Mouse (Mus musculus): Measurements from ENCODE around the gene Wdr26. TPM values are rescaled to one million over a fixed set of nuclear protein-coding genes. Genes with fewer than 3 reads are reported as not detected.
A peak's percentile ranks its signal among the peaks of the same experiment; 100 is the strongest.

The Wdr26 gene
- polyA plus RNA-seq, 1 experiment from 2014 or later, result 37.5 TPM

DNA sequence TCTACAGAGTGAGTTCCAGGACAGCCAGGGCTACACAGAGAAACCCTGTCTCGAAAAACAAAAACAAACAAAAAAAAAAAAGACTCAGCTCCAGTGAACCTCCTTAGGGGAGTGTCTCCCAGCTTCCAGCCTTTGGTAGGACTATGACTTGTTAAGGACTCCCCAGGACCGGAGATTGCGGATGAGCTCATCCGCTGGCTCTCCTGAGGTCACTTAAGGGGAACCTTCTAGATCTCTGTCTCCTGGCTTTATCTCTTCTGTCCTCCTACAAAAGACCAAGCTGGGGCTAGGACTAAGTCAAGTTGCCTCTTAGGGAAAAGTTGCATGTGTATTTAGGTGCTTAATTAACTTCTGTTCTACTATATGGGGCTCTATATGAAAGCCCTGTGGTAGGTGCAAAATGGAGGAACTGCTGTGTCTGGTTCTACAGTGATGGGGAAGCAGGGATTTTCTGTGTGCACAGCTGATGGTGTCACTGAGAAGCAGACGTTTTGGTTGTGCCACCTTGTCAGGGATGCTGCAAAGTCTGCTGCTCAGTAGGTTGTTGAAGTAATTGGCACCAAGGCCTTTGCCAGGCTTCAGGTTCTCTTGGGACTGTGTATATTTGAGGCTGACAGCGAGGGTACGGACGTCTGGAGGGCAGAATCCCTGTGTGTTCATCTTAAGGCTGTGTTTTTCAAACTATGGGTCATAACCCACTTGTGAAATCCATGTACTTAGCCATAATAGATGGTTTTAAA lies 2.7 kb upstream of the Wdr26 start:
- H3K4me3 ChIP-seq (ENCODE audit: low read depth, low read length), result no peak overlapping the region
- 77% methylated on average over 8 of the region's 8 CpGs for WGBS (ENCODE audit: insufficient replicate concordance)
- H3K9ac ChIP-seq (ENCODE audit: low read depth, low read length), result no peak overlapping the region
- ATAC-seq (replicated peaks; ENCODE audit: insufficient number of reproducible peaks, low FRiP score, low TSS enrichment), result no peak
- H3K27ac ChIP-seq (ENCODE audit: low read depth, low read length), result no peak overlapping the region
- H3K36me3 ChIP-seq (ENCODE audit: control insufficient read depth, insufficient read depth, low read length), result no peaks in the 10 kb centered on the region
- H3K27me3 ChIP-seq (ENCODE audit: control insufficient read depth, insufficient read depth, low read length), result no peaks in the 10 kb centered on the region
- H3K9me3 ChIP-seq (replicated peaks; ENCODE audit: control insufficient read depth, low read length), result no peaks in the 10 kb centered on the region
- peaks cover 7% of the 10 kb centered on the region for H3K4me1 ChIP-seq (ENCODE audit: control insufficient read depth, insufficient read depth, low read length)
- no peak overlapping the region for H3K4me2 ChIP-seq

- H3K27me3 ChIP-seq (ENCODE audit: control insufficient read depth, insufficient read depth, low read length), result no peaks in the 10 kb centered on the region
- no peaks in the 10 kb centered on the region for H3K9me3 ChIP-seq (replicated peaks; ENCODE audit: control insufficient read depth, low read length)
- peak overlapping the region; percentile 96 for H3K9ac ChIP-seq (ENCODE audit: low read depth, low read length)
- peak overlapping the region; percentile 96 for H3K27ac ChIP-seq (ENCODE audit: low read depth, low read length)
- WGBS (ENCODE audit: insufficient replicate concordance), result 0% methylated on average over 15 of the region's 72 CpGs
- 0 out of 2 replicates have a peak, but pooled peaks cover 2% of the 10 kb centered on the region for H3K36me3 ChIP-seq (ENCODE audit: control insufficient read depth, insufficient read depth, low read length)
- ATAC-seq (replicated peaks; ENCODE audit: insufficient number of reproducible peaks, low FRiP score, low TSS enrichment), result 0 out of 2 replicates have a peak, but pooled peaks have one; percentile 15
- peak overlapping the region; percentile 84 for H3K4me2 ChIP-seq
- H3K4me3 ChIP-seq (ENCODE audit: low read depth, low read length), result peak overlapping the region; percentile 91
- peaks cover 7% of the 10 kb centered on the region for H3K4me1 ChIP-seq (ENCODE audit: control insufficient read depth, insufficient read depth, low read length)
Observed at GRCm38 (mm10) chr1:181211403-181211919, 340 bp downstream of the Wdr26 start.

DNA sequence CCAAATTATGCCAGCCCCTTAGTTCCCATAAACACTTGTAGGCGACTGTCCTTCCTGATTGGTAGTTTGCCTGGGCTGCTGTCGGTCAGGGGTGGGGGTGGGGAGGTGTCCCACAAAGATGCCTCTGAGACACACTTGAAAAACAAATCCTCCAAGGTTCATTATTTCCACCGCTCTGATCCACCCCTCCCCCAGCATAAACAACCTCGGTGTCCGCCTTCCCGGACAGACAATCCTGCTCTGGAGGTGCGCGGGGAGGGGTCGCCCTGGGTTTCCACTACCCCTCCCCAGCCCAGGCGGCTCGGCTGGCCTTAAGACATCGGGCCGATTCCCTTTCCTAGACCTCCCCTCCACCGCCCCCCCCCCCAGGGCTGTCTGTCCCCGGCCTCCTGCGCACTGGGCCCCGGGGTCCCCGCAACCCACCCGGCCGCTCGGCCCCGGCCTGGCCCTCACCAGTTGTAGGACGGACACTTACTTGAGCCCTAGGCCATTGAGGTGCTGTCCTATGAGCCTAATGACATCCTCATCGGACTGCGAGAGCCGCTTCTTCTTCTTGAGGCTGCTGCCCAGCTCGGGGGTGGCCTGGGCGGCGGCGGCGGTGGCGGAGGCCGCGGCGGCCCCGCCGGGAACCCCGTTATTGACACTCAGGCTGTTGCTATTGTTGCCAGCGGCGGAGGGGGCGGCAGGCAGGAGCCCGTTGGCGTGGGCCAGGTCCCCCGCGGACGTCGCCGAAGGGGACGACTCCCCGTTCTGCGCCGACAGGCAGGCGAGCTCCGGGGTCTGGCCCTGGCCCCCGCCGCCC lies 999 bp downstream of the Wdr26 start:
- peak overlapping the region; percentile 96 for H3K27ac ChIP-seq (ENCODE audit: low read depth, low read length)
- H3K36me3 ChIP-seq (ENCODE audit: control insufficient read depth, insufficient read depth, low read length), result 0 out of 2 replicates have a peak, but pooled peaks cover 4% of the 10 kb centered on the region
- H3K4me1 ChIP-seq (ENCODE audit: control insufficient read depth, insufficient read depth, low read length), result peaks cover 4% of the 10 kb centered on the region
- H3K4me2 ChIP-seq, result peak overlapping the region; percentile 84
- peak; percentile 5; the same call in 1 of the 2 replicates for ATAC-seq (replicated peaks; ENCODE audit: insufficient number of reproducible peaks, low FRiP score, low TSS enrichment)
- peak overlapping the region; percentile 96 for H3K9ac ChIP-seq (ENCODE audit: low read depth, low read length)
- H3K27me3 ChIP-seq (ENCODE audit: control insufficient read depth, insufficient read depth, low read length), result no peaks in the 10 kb centered on the region
- WGBS (ENCODE audit: insufficient replicate concordance), result under 1% methylated on average over 49 of the region's 56 CpGs
- no peaks in the 10 kb centered on the region for H3K9me3 ChIP-seq (replicated peaks; ENCODE audit: control insufficient read depth, low read length)
- H3K4me3 ChIP-seq (ENCODE audit: low read depth, low read length), result peak overlapping the region; percentile 91

DNA sequence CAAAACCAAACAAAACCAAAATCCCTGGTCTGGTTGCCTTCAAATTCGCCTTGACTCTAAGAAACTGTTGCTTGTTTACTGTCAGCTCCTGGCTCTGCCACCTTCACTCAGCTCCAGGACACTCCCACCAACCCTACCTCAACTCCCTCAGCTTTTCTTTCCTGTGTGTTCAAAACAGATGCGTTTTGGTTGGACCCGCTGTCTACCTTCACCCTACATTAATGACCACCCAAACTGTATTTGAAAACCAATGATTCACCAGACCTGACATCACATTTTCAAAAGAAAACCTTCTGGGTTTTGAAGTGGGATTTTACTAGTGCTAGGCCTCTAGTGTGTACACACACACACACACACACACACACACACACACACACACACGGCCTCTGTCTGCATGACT lies 1.7 kb downstream of the Wdr26 start:
- 13% methylated on average over 4 of the region's 4 CpGs for WGBS (ENCODE audit: insufficient replicate concordance)
- ATAC-seq (replicated peaks; ENCODE audit: insufficient number of reproducible peaks, low FRiP score, low TSS enrichment), result no peak

GRCm38 (mm10) chr1:181199446-181199845 lies 12.4 kb downstream of the Wdr26 start:
- Histone ChIP-seq H3K9ac (ENCODE audit: low read depth, low read length) (no peak overlapping the region), H3K4me2 (no peak overlapping the region), H3K27me3 (ENCODE audit: control insufficient read depth, insufficient read depth, low read length) (no peaks in the 10 kb centered on the region), H3K4me3 (ENCODE audit: low read depth, low read length) (no peak overlapping the region), H3K27ac (ENCODE audit: low read depth, low read length) (no peak overlapping the region), H3K4me1 (ENCODE audit: control insufficient read depth, insufficient read depth, low read length) (no peaks in the 10 kb centered on the region), H3K36me3 (ENCODE audit: control insufficient read depth, insufficient read depth, low read length) (peaks cover 50% of the 10 kb centered on the region), H3K9me3 (replicated peaks; ENCODE audit: control insufficient read depth, low read length) (no peaks in the 10 kb centered on the region)
- ATAC-seq (replicated peaks; ENCODE audit: insufficient number of reproducible peaks, low FRiP score, low TSS enrichment), result no peak
- WGBS (ENCODE audit: insufficient replicate concordance), result 92% methylated on average over 4 of the region's 4 CpGs

More for the DNA sequence above, 1.7 kb downstream of the Wdr26 start:
- Histone ChIP-seq H3K36me3 (ENCODE audit: control insufficient read depth, insufficient read depth, low read length) (0 out of 2 replicates have a peak, but pooled peaks cover 6% of the 10 kb centered on the region), H3K27me3 (ENCODE audit: control insufficient read depth, insufficient read depth, low read length) (no peaks in the 10 kb centered on the region), H3K9me3 (replicated peaks; ENCODE audit: control insufficient read depth, low read length) (no peaks in the 10 kb centered on the region), H3K27ac (ENCODE audit: low read depth, low read length) (peak overlapping the region; percentile 96), H3K4me3 (ENCODE audit: low read depth, low read length) (peak overlapping the region; percentile 91), H3K4me2 (peak overlapping the region; percentile 84), H3K4me1 (ENCODE audit: control insufficient read depth, insufficient read depth, low read length) (peaks cover 4% of the 10 kb centered on the region), H3K9ac (ENCODE audit: low read depth, low read length) (peak overlapping the region; percentile 96)

- H3K4me3 ChIP-seq (ENCODE audit: low read depth, low read length), result no peak overlapping the region
- H3K36me3 ChIP-seq (ENCODE audit: control insufficient read depth, insufficient read depth, low read length), result peaks cover 49% of the 10 kb centered on the region
- no peak overlapping the region for H3K27ac ChIP-seq (ENCODE audit: low read depth, low read length)
- H3K4me2 ChIP-seq, result no peak overlapping the region
- ATAC-seq (replicated peaks; ENCODE audit: insufficient number of reproducible peaks, low FRiP score, low TSS enrichment), result no peak
- WGBS (ENCODE audit: insufficient replicate concordance), result 87% methylated on average over 4 of the region's 4 CpGs
- H3K4me1 ChIP-seq (ENCODE audit: control insufficient read depth, insufficient read depth, low read length), result no peaks in the 10 kb centered on the region
- no peaks in the 10 kb centered on the region for H3K27me3 ChIP-seq (ENCODE audit: control insufficient read depth, insufficient read depth, low read length)
- no peak overlapping the region for H3K9ac ChIP-seq (ENCODE audit: low read depth, low read length)
- H3K9me3 ChIP-seq (replicated peaks; ENCODE audit: control insufficient read depth, low read length), result no peaks in the 10 kb centered on the region
Observed at GRCm38 (mm10) chr1:181188925-181189324, 22.9 kb downstream of the Wdr26 start.

DNA sequence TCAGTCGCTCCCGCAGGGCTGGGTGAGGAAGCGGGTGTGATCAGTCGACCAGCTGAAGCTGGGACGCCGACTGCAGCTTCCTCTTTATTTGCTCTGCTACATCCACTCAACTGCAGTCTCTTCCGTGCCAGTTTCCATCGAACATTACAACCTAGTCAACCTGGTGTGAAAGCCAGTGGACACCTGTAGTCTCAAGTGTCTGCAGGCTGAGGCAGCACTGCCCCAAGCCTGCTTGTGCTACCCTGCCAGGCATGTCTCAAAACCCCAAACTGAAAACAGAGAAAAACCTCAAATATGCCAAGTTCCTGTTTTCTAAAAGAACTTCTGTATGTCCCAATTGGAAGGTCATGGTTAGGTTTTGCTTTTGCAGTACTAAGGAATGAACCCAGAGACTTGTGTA lies 41.6 kb downstream of the Wdr26 start:
- no peaks in the 10 kb centered on the region for H3K9me3 ChIP-seq (replicated peaks; ENCODE audit: control insufficient read depth, low read length)
- ATAC-seq (replicated peaks; ENCODE audit: insufficient number of reproducible peaks, low FRiP score, low TSS enrichment), result no peak
- 82% methylated on average over 8 of the region's 8 CpGs for WGBS (ENCODE audit: insufficient replicate concordance)
- H3K27ac ChIP-seq (ENCODE audit: low read depth, low read length), result no peak overlapping the region
- no peak overlapping the region for H3K4me3 ChIP-seq (ENCODE audit: low read depth, low read length)
- peaks cover 15% of the 10 kb centered on the region for H3K36me3 ChIP-seq (ENCODE audit: control insufficient read depth, insufficient read depth, low read length)
- H3K4me1 ChIP-seq (ENCODE audit: control insufficient read depth, insufficient read depth, low read length), result no peaks in the 10 kb centered on the region
- H3K27me3 ChIP-seq (ENCODE audit: control insufficient read depth, insufficient read depth, low read length), result no peaks in the 10 kb centered on the region
- H3K4me2 ChIP-seq, result no peak overlapping the region
- no peak overlapping the region for H3K9ac ChIP-seq (ENCODE audit: low read depth, low read length)

- 72% methylated on average over 3 of the region's 3 CpGs for WGBS (ENCODE audit: insufficient replicate concordance)
- peaks cover 23% of the 10 kb centered on the region for H3K36me3 ChIP-seq (ENCODE audit: control insufficient read depth, insufficient read depth, low read length)
Observed at GRCm38 (mm10) chr1:181168377-181168776, 43.4 kb downstream of the Wdr26 start.

More at GRCm38 (mm10) chr1:181168377-181168776, 43.4 kb downstream of the Wdr26 start:
- H3K27ac ChIP-seq (ENCODE audit: low read depth, low read length), result no peak overlapping the region
- no peaks in the 10 kb centered on the region for H3K4me1 ChIP-seq (ENCODE audit: control insufficient read depth, insufficient read depth, low read length)
- H3K9ac ChIP-seq (ENCODE audit: low read depth, low read length), result no peak overlapping the region
- no peaks in the 10 kb centered on the region for H3K9me3 ChIP-seq (replicated peaks; ENCODE audit: control insufficient read depth, low read length)
- H3K4me2 ChIP-seq, result no peak overlapping the region
- H3K4me3 ChIP-seq (ENCODE audit: low read depth, low read length), result no peak overlapping the region
- no peaks in the 10 kb centered on the region for H3K27me3 ChIP-seq (ENCODE audit: control insufficient read depth, insufficient read depth, low read length)
- ATAC-seq (replicated peaks; ENCODE audit: insufficient number of reproducible peaks, low FRiP score, low TSS enrichment), result no peak

Measured in heart, embryonic 11.5 days (tissue).